Mouse (Mus musculus) liver, adult 2 months (tissue): ENCODE measurements at regions not wholly inside any gene's neighbourhood (a gene's known extent, or its start where the extent isn't known, plus 50 kb on each side); places are given as distances from the start of the nearest gene placed in this dataset.

Experiments
- DNase-seq: peaks from one replicate; pipeline ENCODE4 v3.0.0-alpha.2; 2011; ENCODE audit warnings: low read depth, low spot score; ENCODE audit errors: extremely low read depth
- H3K27ac ChIP-seq: fragments of 200-500 bp; replicated peaks from 2 replicates; pipeline ENCODE4 v1.5.1; 2012; ENCODE audit warnings: low read depth, mild to moderate bottlenecking, control low read depth, inconsistent platforms, low read length; ENCODE audit not compliant: insufficient read depth
- H3K27me3 ChIP-seq: fragments of 200-500 bp; 2 replicates; pipeline ENCODE4 v1.6.1; 2012; ENCODE audit warnings: mild to moderate bottlenecking, moderate library complexity, low read length, inconsistent platforms; ENCODE audit not compliant: control insufficient read depth, insufficient read depth
- H3K36me3 ChIP-seq: fragments of 200-500 bp; 2 replicates; pipeline ENCODE4 v1.6.1; 2012; ENCODE audit warnings: low read length, inconsistent platforms; ENCODE audit not compliant: control insufficient read depth, insufficient read depth
- H3K4me1 ChIP-seq: fragments of 200-500 bp; 2 replicates; pipeline ENCODE4 v1.6.1; 2011; ENCODE audit warnings: low read length; ENCODE audit not compliant: control insufficient read depth, insufficient read depth
- H3K4me3 ChIP-seq: fragments of 200-500 bp; 2 replicates; pipeline ENCODE4 v1.5.1; 2011; ENCODE audit warnings: low read depth, mild to moderate bottlenecking, control low read depth, low read length, moderate library complexity; ENCODE audit not compliant: insufficient read depth
- H3K79me2 ChIP-seq: fragments of 200-500 bp; 2 replicates; pipeline ENCODE4 v1.6.1; 2012; ENCODE audit warnings: inconsistent platforms, mild to moderate bottlenecking, low read length, moderate library complexity; ENCODE audit not compliant: control insufficient read depth, insufficient read depth
- H3K9ac ChIP-seq: fragments of 200-500 bp; 2 replicates; pipeline ENCODE4 v1.6.1; 2012; ENCODE audit warnings: low read depth, mild to moderate bottlenecking, control low read depth, inconsistent platforms, low read length
- CTCF ChIP-seq: fragments of 200-500 bp; IDR thresholded peaks from 2 replicates; pipeline ENCODE4 v1.5.1; 2011; ENCODE audit warnings: low read depth, low read length, control low read depth
- POLR2A ChIP-seq: fragments of 200-500 bp; IDR thresholded peaks from 2 replicates; pipeline ENCODE4 v1.6.1; 2011; ENCODE audit warnings: low read length, control low read depth; ENCODE audit not compliant: insufficient read depth; ENCODE audit errors: extremely low read depth
- WGBS: fragments of 180-500 bp; shearing (Covaris S2); methylation state at CpG from one replicate; pipeline ENCODE4 v1.1.7; 2018; 5-methylcytosine and 5-hydroxymethylcytosine counted together

GRCm38 (mm10) chr2:137730472-137730931, 525.9 kb upstream of the Btbd3 start:
- no peaks in the 10 kb centered on the region for H3K79me2 ChIP-seq
- no peak overlapping the region for H3K9ac ChIP-seq
- TF ChIP-seq POLR2A (no peak), CTCF (no peak)
- H3K27me3 ChIP-seq = no peaks in the 10 kb centered on the region
- H3K36me3 ChIP-seq = no peaks in the 10 kb centered on the region
- no peak for DNase-seq
- no peak overlapping the region for H3K27ac ChIP-seq
- H3K4me1 ChIP-seq = no peaks in the 10 kb centered on the region; the same call in 1 of the 2 replicates
- H3K4me3 ChIP-seq = no peak overlapping the region
- 88% methylated on average over 12 of the region's 12 CpGs for WGBS

- Histone ChIP-seq H3K79me2 (no peaks in the 10 kb centered on the region), H3K27ac (no peak overlapping the region), H3K27me3 (no peaks in the 10 kb centered on the region), H3K4me1 (no peaks in the 10 kb centered on the region; the same call in 1 of the 2 replicates), H3K36me3 (no peaks in the 10 kb centered on the region), H3K4me3 (no peak overlapping the region), H3K9ac (no peak overlapping the region)
- no peak for TF ChIP-seq CTCF
- TF ChIP-seq POLR2A = no peak
- WGBS = 88% methylated on average over 6 of the region's 6 CpGs
- no peak for DNase-seq
These were observed 526.5 kb upstream of the Btbd3 start for GRCm38 (mm10) chr2:137729871-137730270.

- Histone ChIP-seq H3K4me3 (no peak overlapping the region), H3K27me3 (no peaks in the 10 kb centered on the region), H3K27ac (no peak overlapping the region), H3K4me1 (no peaks in the 10 kb centered on the region; the same call in 1 of the 2 replicates), H3K79me2 (no peaks in the 10 kb centered on the region), H3K36me3 (no peaks in the 10 kb centered on the region), H3K9ac (no peak overlapping the region)
- DNase-seq = no peak
- WGBS = 38% methylated on average over 4 of the region's 4 CpGs
- TF ChIP-seq CTCF (no peak), POLR2A (no peak)
These were observed 527.2 kb upstream of the Btbd3 start for GRCm38 (mm10) chr2:137729207-137729606.

GRCm38 (mm10) chr2:137723651-137724050, 532.7 kb upstream of the Btbd3 start:
- Histone ChIP-seq H3K36me3 (no peaks in the 10 kb centered on the region), H3K27ac (no peak overlapping the region), H3K27me3 (no peaks in the 10 kb centered on the region), H3K79me2 (no peaks in the 10 kb centered on the region), H3K9ac (no peak overlapping the region), H3K4me3 (no peak overlapping the region), H3K4me1 (no peaks in the 10 kb centered on the region)
- DNase-seq = no peak
- 92% methylated on average over 1 of the region's 1 CpGs for WGBS
- TF ChIP-seq POLR2A = no peak
- no peak for TF ChIP-seq CTCF

GRCm38 (mm10) chr2:137721767-137722424, 534.5 kb upstream of the Btbd3 start:
- Histone ChIP-seq H3K4me3 (no peak overlapping the region), H3K4me1 (no peaks in the 10 kb centered on the region), H3K27ac (no peak overlapping the region), H3K79me2 (no peaks in the 10 kb centered on the region), H3K27me3 (no peaks in the 10 kb centered on the region), H3K9ac (no peak overlapping the region), H3K36me3 (no peaks in the 10 kb centered on the region)
- no peak for DNase-seq
- 41% methylated on average over 7 of the region's 7 CpGs for WGBS
- TF ChIP-seq POLR2A (no peak), CTCF (no peak)

DNA sequence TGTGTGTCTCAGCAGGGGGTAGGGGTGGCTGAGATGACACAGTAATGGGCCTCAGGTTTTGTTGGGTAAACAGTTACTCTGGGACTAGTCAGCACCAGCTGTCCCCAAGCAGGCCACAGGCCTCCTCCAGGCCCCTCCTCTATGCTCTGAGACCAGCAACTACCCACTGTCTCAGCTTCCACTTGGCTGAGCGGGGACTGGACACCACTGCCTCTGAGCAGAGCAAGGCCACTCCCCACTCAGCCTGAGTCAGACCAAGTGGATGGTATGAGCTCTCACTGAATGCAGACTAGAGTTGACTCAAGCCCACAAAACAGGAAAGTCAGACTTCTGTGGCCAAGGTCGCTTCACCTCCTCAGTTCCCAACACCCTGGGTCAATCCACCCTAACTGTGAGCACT, 540.5 kb upstream of the Btbd3 start:
- H3K4me3 ChIP-seq = no peak overlapping the region
- H3K9ac ChIP-seq = no peak overlapping the region
- DNase-seq = no peak
- H3K27ac ChIP-seq = no peak overlapping the region
- no peaks in the 10 kb centered on the region for H3K79me2 ChIP-seq
- TF ChIP-seq CTCF = no peak
- no peak for TF ChIP-seq POLR2A
- no peaks in the 10 kb centered on the region for H3K4me1 ChIP-seq
- H3K36me3 ChIP-seq = no peaks in the 10 kb centered on the region
- H3K27me3 ChIP-seq = no peaks in the 10 kb centered on the region
- WGBS = 78% methylated on average over 2 of the region's 2 CpGs
